Mouse (Mus musculus): ENCODE data around the gene Mocs1. TPM values are rescaled to one million over a fixed set of nuclear protein-coding genes. Genes with fewer than 3 reads are reported as not detected.
"Not testable (repeated sequence)": the region's sequence is repeated elsewhere in the genome, so short reads cannot be mapped to it uniquely, and the experiment has no call there.

Mocs1 gene
- polyA plus RNA-seq, 1 experiment = 32.9 TPM

GRCm38 (mm10) chr17:49435081-49435480, 6.9 kb downstream of the Mocs1 start:
- Histone ChIP-seq H3K4me3 (ENCODE audit: control insufficient read depth, insufficient read depth, low read length) (no peak overlapping the region), H3K27me3 (ENCODE audit: control insufficient read depth, insufficient read depth, low read length) (no peaks in the 10 kb centered on the region), H3K36me3 (ENCODE audit: control insufficient read depth, insufficient read depth, low read length) (peaks cover 12% of the 10 kb centered on the region), H3K4me1 (replicated peaks; ENCODE audit: control insufficient read depth, insufficient read depth, low read length) (peaks cover 12% of the 10 kb centered on the region), H3K27ac (ENCODE audit: control insufficient read depth, insufficient read depth, low read length) (no peak overlapping the region)
- WGBS = 77% methylated on average over 10 of the region's 10 CpGs
- no peak for DNase-seq
- no peak for TF ChIP-seq POLR2A (IDR thresholded peaks at IDR 0.05; ENCODE audit: control insufficient read depth, extremely low read depth, insufficient read depth, low read length, poor library complexity)
- TF ChIP-seq CTCF (IDR thresholded peaks at IDR 0.05; ENCODE audit: borderline replicate concordance, control insufficient read depth, extremely low read depth, insufficient read depth, low read length, poor library complexity) = no peak

- no peak for TF ChIP-seq CTCF (IDR thresholded peaks at IDR 0.05; ENCODE audit: borderline replicate concordance, control insufficient read depth, extremely low read depth, insufficient read depth, low read length, poor library complexity)
- TF ChIP-seq POLR2A (IDR thresholded peaks at IDR 0.05; ENCODE audit: control insufficient read depth, extremely low read depth, insufficient read depth, low read length, poor library complexity) = no peak
- no peak for DNase-seq
- H3K4me3 ChIP-seq (ENCODE audit: control insufficient read depth, insufficient read depth, low read length) = no peak overlapping the region
- no peaks in the 10 kb centered on the region for H3K27me3 ChIP-seq (ENCODE audit: control insufficient read depth, insufficient read depth, low read length)
- WGBS = 85% methylated on average over 6 of the region's 6 CpGs
- H3K36me3 ChIP-seq (ENCODE audit: control insufficient read depth, insufficient read depth, low read length) = peaks cover 16% of the 10 kb centered on the region
- peaks cover 7% of the 10 kb centered on the region for H3K4me1 ChIP-seq (replicated peaks; ENCODE audit: control insufficient read depth, insufficient read depth, low read length)
- H3K27ac ChIP-seq (ENCODE audit: control insufficient read depth, insufficient read depth, low read length) = no peak overlapping the region
These were observed 8.5 kb downstream of the Mocs1 start for GRCm38 (mm10) chr17:49436631-49437030.

- not testable (repeated sequence) for DNase-seq; H3K4me3 ChIP-seq (ENCODE audit: control insufficient read depth, insufficient read depth, low read length); H3K27me3 ChIP-seq (ENCODE audit: control insufficient read depth, insufficient read depth, low read length); H3K4me1 ChIP-seq (replicated peaks; ENCODE audit: control insufficient read depth, insufficient read depth, low read length); H3K27ac ChIP-seq (ENCODE audit: control insufficient read depth, insufficient read depth, low read length)
- H3K36me3 ChIP-seq (ENCODE audit: control insufficient read depth, insufficient read depth, low read length) = peaks cover 16% of the 10 kb centered on the region
These were observed 9.1 kb downstream of the Mocs1 start for GRCm38 (mm10) chr17:49437306-49437705.

- no peaks in the 10 kb centered on the region for H3K27me3 ChIP-seq (ENCODE audit: control insufficient read depth, insufficient read depth, low read length)
- no peak for DNase-seq
- no peak overlapping the region for H3K27ac ChIP-seq (ENCODE audit: control insufficient read depth, insufficient read depth, low read length)
- WGBS = 97% methylated on average over 12 of the region's 12 CpGs
- H3K4me3 ChIP-seq (ENCODE audit: control insufficient read depth, insufficient read depth, low read length) = no peak overlapping the region
- H3K36me3 ChIP-seq (ENCODE audit: control insufficient read depth, insufficient read depth, low read length) = peaks cover 16% of the 10 kb centered on the region
- TF ChIP-seq POLR2A (IDR thresholded peaks at IDR 0.05; ENCODE audit: control insufficient read depth, extremely low read depth, insufficient read depth, low read length, poor library complexity) (no peak), CTCF (IDR thresholded peaks at IDR 0.05; ENCODE audit: borderline replicate concordance, control insufficient read depth, extremely low read depth, insufficient read depth, low read length, poor library complexity) (no peak)
- H3K4me1 ChIP-seq (replicated peaks; ENCODE audit: control insufficient read depth, insufficient read depth, low read length) = no peaks in the 10 kb centered on the region
These were observed 10.8 kb downstream of the Mocs1 start for GRCm38 (mm10) chr17:49438822-49439574.

- Histone ChIP-seq H3K4me3 (ENCODE audit: control insufficient read depth, insufficient read depth, low read length) (no peak overlapping the region), H3K4me1 (replicated peaks; ENCODE audit: control insufficient read depth, insufficient read depth, low read length) (no peaks in the 10 kb centered on the region), H3K36me3 (ENCODE audit: control insufficient read depth, insufficient read depth, low read length) (peaks cover 16% of the 10 kb centered on the region), H3K27ac (ENCODE audit: control insufficient read depth, insufficient read depth, low read length) (no peak overlapping the region), H3K27me3 (ENCODE audit: control insufficient read depth, insufficient read depth, low read length) (no peaks in the 10 kb centered on the region)
- WGBS = 98% methylated on average over 4 of the region's 4 CpGs
- TF ChIP-seq POLR2A (IDR thresholded peaks at IDR 0.05; ENCODE audit: control insufficient read depth, extremely low read depth, insufficient read depth, low read length, poor library complexity) (no peak), CTCF (IDR thresholded peaks at IDR 0.05; ENCODE audit: borderline replicate concordance, control insufficient read depth, extremely low read depth, insufficient read depth, low read length, poor library complexity) (no peak)
- DNase-seq = no peak
These were observed 11.5 kb downstream of the Mocs1 start for GRCm38 (mm10) chr17:49439706-49440105.

- Histone ChIP-seq H3K27ac (ENCODE audit: control insufficient read depth, insufficient read depth, low read length) (no peak overlapping the region), H3K4me3 (ENCODE audit: control insufficient read depth, insufficient read depth, low read length) (no peak overlapping the region), H3K36me3 (ENCODE audit: control insufficient read depth, insufficient read depth, low read length) (peaks cover 10% of the 10 kb centered on the region), H3K27me3 (ENCODE audit: control insufficient read depth, insufficient read depth, low read length) (no peaks in the 10 kb centered on the region), H3K4me1 (replicated peaks; ENCODE audit: control insufficient read depth, insufficient read depth, low read length) (no peaks in the 10 kb centered on the region)
- WGBS = 93% methylated on average over 14 of the region's 14 CpGs
- no peak for DNase-seq
- no peak for TF ChIP-seq CTCF (IDR thresholded peaks at IDR 0.05; ENCODE audit: borderline replicate concordance, control insufficient read depth, extremely low read depth, insufficient read depth, low read length, poor library complexity)
- no peak for TF ChIP-seq POLR2A (IDR thresholded peaks at IDR 0.05; ENCODE audit: control insufficient read depth, extremely low read depth, insufficient read depth, low read length, poor library complexity)
These were observed 12.4 kb downstream of the Mocs1 start for GRCm38 (mm10) chr17:49440331-49441130.

- H3K27ac ChIP-seq (ENCODE audit: control insufficient read depth, insufficient read depth, low read length); H3K27me3 ChIP-seq (ENCODE audit: control insufficient read depth, insufficient read depth, low read length); H3K4me1 ChIP-seq (replicated peaks; ENCODE audit: control insufficient read depth, insufficient read depth, low read length); H3K36me3 ChIP-seq (ENCODE audit: control insufficient read depth, insufficient read depth, low read length); H3K4me3 ChIP-seq (ENCODE audit: control insufficient read depth, insufficient read depth, low read length); DNase-seq: not testable (repeated sequence)
- 93% methylated on average over 3 of the region's 3 CpGs for WGBS
These were observed 14.7 kb downstream of the Mocs1 start for GRCm38 (mm10) chr17:49442841-49443240.
